Comparison of ENCODE assay signal across 10 mouse cellular contexts in genomic region chr11:74751352-74752066, GRCm38 (mm10). TPM values are rescaled to one million over a fixed set of nuclear protein-coding genes. Genes with fewer than 3 reads are reported as not detected.
DNase-seq lines count a peak whose midpoint lies in the region; ATAC-seq and TF ChIP-seq lines count a peak whose summit lies in the region.
"Had no signal": no experiment of that assay in that cellular context is flagged by ENCODE, and none has a peak within 500 bp of the region (broad histone marks: within the 10 kb centered on the region; RNA-seq: fewer than 3 reads in every experiment).

No protein-coding gene starts in this region.

- H3K36me3 ChIP-seq in neural tube, embryonic 11.5 days (ENCODE audit: control insufficient read depth, insufficient read depth, low read length): no peaks in the 10 kb centered on the region
- no peaks in the 10 kb centered on the region for H3K36me3 ChIP-seq in forebrain, embryonic 16.5 days (ENCODE audit: control insufficient read depth, insufficient read depth)
- H3K36me3 ChIP-seq in neural tube, embryonic 15.5 days: no peaks in the 10 kb centered on the region
- H3K36me3 ChIP-seq: liver, embryonic 13.5 days had no signal

- WGBS in neural tube, embryonic 11.5 days: 59% methylated on average over 9 of the region's 9 CpGs
- 7% methylated on average over 9 of the region's 9 CpGs for WGBS in forebrain, embryonic 16.5 days
- 29% methylated on average over 9 of the region's 9 CpGs for WGBS in neural tube, embryonic 15.5 days

- H3K4me2 ChIP-seq in neural tube, embryonic 11.5 days (ENCODE audit: low read depth): no peak overlapping the region
- H3K4me2 ChIP-seq in forebrain, embryonic 16.5 days (ENCODE audit: low read length): no peak overlapping the region
- no peak overlapping the region for H3K4me2 ChIP-seq in neural tube, embryonic 15.5 days
- H3K4me2 ChIP-seq: liver, embryonic 13.5 days had no signal

- 0 out of 2 replicates have a peak overlapping the region, but pooled peaks have one; percentile 11 for H3K27ac ChIP-seq in neural tube, embryonic 11.5 days (ENCODE audit: low read depth, low read length)
- H3K27ac ChIP-seq in forebrain, embryonic 16.5 days (ENCODE audit: low read length): peak overlapping the region; percentile 2; the same call in 1 of the 2 replicates
- H3K27ac ChIP-seq in left cerebral cortex, adult 2 months: peak overlapping the region; percentile 59; the same call in 1 of the 2 replicates
- peak overlapping the region; percentile 78 for H3K27ac ChIP-seq in neural tube, embryonic 15.5 days (replicated peaks)
- H3K27ac ChIP-seq: liver, embryonic 13.5 days had no signal

- H3K4me1 ChIP-seq in neural tube, embryonic 11.5 days (ENCODE audit: control insufficient read depth, insufficient read depth, low read length): no peaks in the 10 kb centered on the region
- H3K4me1 ChIP-seq in forebrain, embryonic 16.5 days (replicated peaks; ENCODE audit: control insufficient read depth, insufficient read depth, low read length): no peaks in the 10 kb centered on the region; the same call in 1 of the 2 replicates
- peaks cover 8% of the 10 kb centered on the region for H3K4me1 ChIP-seq in neural tube, embryonic 15.5 days
- H3K4me1 ChIP-seq: liver, embryonic 13.5 days had no signal

- intact Hi-C loops in left cerebral cortex, adult 2 months (cut with DNase I): no loop called here

- no peaks in the 10 kb centered on the region for H3K9me3 ChIP-seq in neural tube, embryonic 11.5 days (ENCODE audit: control insufficient read depth, low read length)
- H3K9me3 ChIP-seq in forebrain, embryonic 16.5 days (ENCODE audit: control insufficient read depth, low read length): no peaks in the 10 kb centered on the region
- no peaks in the 10 kb centered on the region for H3K9me3 ChIP-seq in neural tube, embryonic 15.5 days (replicated peaks)
- H3K9me3 ChIP-seq: liver, embryonic 13.5 days had no signal

- H3K9ac ChIP-seq in neural tube, embryonic 11.5 days (ENCODE audit: low read length): peak overlapping the region; percentile 39; the same call in 1 of the 2 replicates
- no peak overlapping the region for H3K9ac ChIP-seq in forebrain, embryonic 16.5 days (replicated peaks; ENCODE audit: low read depth, low read length)
- no peak overlapping the region for H3K9ac ChIP-seq in neural tube, embryonic 15.5 days (replicated peaks)
- H3K9ac ChIP-seq: liver, embryonic 13.5 days had no signal

- no peak overlapping the region for H3K4me3 ChIP-seq in neural tube, embryonic 11.5 days (ENCODE audit: low read depth, low read length)
- H3K4me3 ChIP-seq in forebrain, embryonic 16.5 days (replicated peaks; ENCODE audit: low read length): no peak overlapping the region
- no peak overlapping the region for H3K4me3 ChIP-seq in left cerebral cortex, adult 2 months
- no peak overlapping the region for H3K4me3 ChIP-seq in neural tube, embryonic 15.5 days (replicated peaks)
- H3K4me3 ChIP-seq: liver, embryonic 13.5 days had no signal

- H3K27me3 ChIP-seq in neural tube, embryonic 11.5 days (ENCODE audit: control insufficient read depth, insufficient read depth, low read length): no peaks in the 10 kb centered on the region
- no peaks in the 10 kb centered on the region for H3K27me3 ChIP-seq in forebrain, embryonic 16.5 days (replicated peaks; ENCODE audit: control insufficient read depth, insufficient read depth, low read length)
- no peaks in the 10 kb centered on the region for H3K27me3 ChIP-seq in neural tube, embryonic 15.5 days (replicated peaks)
- H3K27me3 ChIP-seq: liver, embryonic 13.5 days had no signal

- DNase-seq in neural tube, embryonic 11.5 days (ENCODE audit: low spot score): no peak
- DNase-seq in neural tube, embryonic 10.5 days (ENCODE audit: extremely low spot score, low spot score): no peak
- no peak for DNase-seq in left cerebral cortex, adult 2 months (ENCODE audit: extremely low spot score in 1 of 2, low spot score in 2 of 2)
- no peak for DNase-seq in cerebellum, postnatal 4 days (ENCODE audit: low spot score in 2 of 2)
- no peak for DNase-seq in adrenal gland, adult 2 months
- no peak for DNase-seq in adrenal gland, postnatal 25 days
- DNase-seq: kidney, postnatal 4 days; liver, embryonic 13.5 days had no signal

- ATAC-seq in neural tube, embryonic 11.5 days (ENCODE audit: insufficient read depth, low FRiP score, low TSS enrichment): no peak
- ATAC-seq in forebrain, embryonic 16.5 days: peak; percentile 63
- ATAC-seq in neural tube, embryonic 15.5 days (ENCODE audit: low FRiP score): no peak; the same call in 1 of the 2 replicates

- TF ChIP-seq CTCF in left cerebral cortex, adult 2 months (IDR thresholded peaks at IDR 0.05): no peak

RNA-seq across cellular contexts. Expression of gene Mettl16, which starts 19.1 kb away (rescaled TPM):
- polyA plus RNA-seq in neural tube, embryonic 11.5 days (2014; fragmentation: Nextera tagmentation; extraction: Ambion mirVana): 43.6 and 47.6 TPM in 2 replicates
- polyA plus RNA-seq in forebrain, embryonic 16.5 days (2015; fragmentation: Nextera tagmentation; extraction: Ambion mirVana): 57.5 and 58.7 TPM in 2 replicates
- total RNA-seq in left cerebral cortex, adult 2 months (2021): 10 to 100 TPM; 26.0 to 27.2 TPM
- polyA plus RNA-seq in neural tube, embryonic 15.5 days (2015; fragmentation: Nextera tagmentation; extraction: Ambion mirVana): 45.5 and 53.7 TPM in 2 replicates
- total RNA-seq in adrenal gland, adult 2 months (2021): 10 to 100 TPM; 33.2 to 33.7 TPM
- polyA plus RNA-seq in adrenal gland, adult 2 months (2012; rRNA removed): 1.5 and 3.2 TPM in 2 replicates
- total RNA-seq in adrenal gland, postnatal 25 days (2021): 34.2 and 35.9 TPM in 2 replicates

RNA-seq across cellular contexts. Expression of gene Pafah1b1, which starts 27.0 kb away (rescaled TPM):
- polyA plus RNA-seq in neural tube, embryonic 11.5 days (2014; fragmentation: Nextera tagmentation; extraction: Ambion mirVana): 95.3 and 107 TPM in 2 replicates
- polyA plus RNA-seq in forebrain, embryonic 16.5 days (2015; fragmentation: Nextera tagmentation; extraction: Ambion mirVana): 48.9 and 51.2 TPM in 2 replicates
- total RNA-seq in left cerebral cortex, adult 2 months (2021): 100 to 1,000 TPM; 372 to 402 TPM
- polyA plus RNA-seq in neural tube, embryonic 15.5 days (2015; fragmentation: Nextera tagmentation; extraction: Ambion mirVana): 54.9 and 55.3 TPM in 2 replicates
- total RNA-seq in adrenal gland, adult 2 months (2021): 100 to 1,000 TPM; 171 to 185 TPM
- 6.9 and 8.2 TPM in 2 replicates for polyA plus RNA-seq in adrenal gland, adult 2 months (2012; rRNA removed)
- 141 and 192 TPM in 2 replicates for total RNA-seq in adrenal gland, postnatal 25 days (2021)

Comparison
In these comparisons a context has a peak if more than half of its experiments do, and no peak if none do; other contexts are left out.
1. H3K27ac ChIP-seq: peak in every context shown above with its lines; median percentile 78 in neural tube, embryonic 15.5 days; 59 in left cerebral cortex, adult 2 months; 11 in neural tube, embryonic 11.5 days; 2 in forebrain, embryonic 16.5 days.
2. RNA of gene Mettl16, which starts 19.1 kb away (polyA plus RNA-seq): 57.5 to 58.7 TPM in forebrain, embryonic 16.5 days, 43.6 to 47.6 TPM in neural tube, embryonic 11.5 days and 45.5 to 53.7 TPM in neural tube, embryonic 15.5 days; 1.5 to 3.2 TPM in adrenal gland, adult 2 months; every median in the first group is over 10 times any median in the second.